Mouse (Mus musculus) hematopoietic stem cell, adult 5-6 weeks (primary cell): ENCODE measurements around the gene Apoh. TPM values are rescaled to one million over a fixed set of nuclear protein-coding genes. Genes with fewer than 3 reads are reported as not detected.
A peak's percentile ranks its signal among the peaks of the same experiment; 100 is the strongest.

Experiments
- ATAC-seq, 2 experiments: fragments of 125-278 bp in 1 of 2; replicated peaks in 1 of 2; 2 replicates each; pipeline ENCODE4 v1.8.0; 2016 to 2017; ENCODE audit warnings: inconsistent platforms in 2 of 2, mild to moderate bottlenecking in 2 of 2, moderate number of reproducible peaks in 2 of 2, low read depth in 1 of 2, moderate TSS enrichment in 1 of 2; ENCODE audit not compliant: low FRiP score in 2 of 2, poor library complexity in 2 of 2, severe bottlenecking in 2 of 2, insufficient read depth in 1 of 2, low TSS enrichment in 1 of 2
- total RNA-seq: library from RNA; stranded (forward); fragments of 172-1452, 232-1000 nt; gene quantifications from 2 replicates; pipeline ENCODE4 v1.2.3, GENCODE M21; 2017

Gene Apoh
- total RNA-seq, 1 experiment from 2014 or later = not detected

GRCm38 (mm10) chr11:108362965-108363364, 19.8 kb downstream of the Apoh start:
- no peak for ATAC-seq

DNA sequence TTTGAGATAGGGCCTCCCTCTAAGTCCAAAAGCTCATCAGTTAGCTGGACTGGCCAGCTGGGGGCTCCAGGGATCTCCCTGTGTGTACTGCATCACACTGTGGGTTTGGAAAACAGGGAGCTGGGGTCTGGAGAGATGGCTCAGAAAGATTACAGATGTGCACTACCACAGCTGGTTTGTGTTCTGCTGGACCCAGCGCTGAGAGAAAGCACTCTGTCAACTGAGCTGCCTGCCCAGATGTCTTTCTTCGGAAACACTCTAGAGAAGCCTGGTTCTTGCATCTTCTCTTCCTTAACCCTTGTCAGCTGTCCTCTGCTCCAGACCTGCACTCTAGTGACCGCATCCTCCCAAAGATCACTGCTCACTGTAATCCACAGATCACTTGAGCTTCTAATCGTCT, 20.8 kb downstream of the Apoh start:
- ATAC-seq = no peak

GRCm38 (mm10) chr11:108364945-108365589, 21.9 kb downstream of the Apoh start:
- ATAC-seq = no peak

GRCm38 (mm10) chr11:108365600-108365999, 22.4 kb downstream of the Apoh start:
- ATAC-seq = no peak

- ATAC-seq = peak; percentile 60 to 78
These were observed 23.9 kb downstream of the Apoh start for GRCm38 (mm10) chr11:108367046-108367445.

- ATAC-seq = no peak
These were observed 33.7 kb downstream of the Apoh start for GRCm38 (mm10) chr11:108376815-108377214.

- ATAC-seq = peak; percentile 84 to 90
These were observed 34.7 kb downstream of the Apoh start for GRCm38 (mm10) chr11:108377680-108378362.

DNA sequence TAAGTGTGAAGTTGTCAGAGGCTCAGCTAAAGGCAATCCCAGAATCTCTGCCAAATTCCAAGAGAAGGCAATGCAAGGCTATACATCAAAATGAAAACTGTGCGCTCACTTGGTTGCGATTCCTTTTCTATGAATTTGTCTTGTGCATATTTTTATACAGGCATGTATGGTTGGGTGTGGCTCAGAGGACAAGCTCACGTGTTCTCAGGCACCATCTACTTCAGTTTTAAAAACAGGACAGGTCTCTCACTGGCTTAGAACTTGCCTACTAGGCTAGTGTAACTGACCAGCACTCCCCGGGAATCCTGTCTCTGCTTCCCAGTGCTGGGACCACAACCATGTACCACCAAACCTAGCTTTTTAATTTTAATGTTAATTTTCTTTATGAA, 35.2 kb downstream of the Apoh start:
- ATAC-seq = no peak

- ATAC-seq = no peak
These were observed 39.5 kb downstream of the Apoh start for GRCm38 (mm10) chr11:108382664-108383063.

DNA sequence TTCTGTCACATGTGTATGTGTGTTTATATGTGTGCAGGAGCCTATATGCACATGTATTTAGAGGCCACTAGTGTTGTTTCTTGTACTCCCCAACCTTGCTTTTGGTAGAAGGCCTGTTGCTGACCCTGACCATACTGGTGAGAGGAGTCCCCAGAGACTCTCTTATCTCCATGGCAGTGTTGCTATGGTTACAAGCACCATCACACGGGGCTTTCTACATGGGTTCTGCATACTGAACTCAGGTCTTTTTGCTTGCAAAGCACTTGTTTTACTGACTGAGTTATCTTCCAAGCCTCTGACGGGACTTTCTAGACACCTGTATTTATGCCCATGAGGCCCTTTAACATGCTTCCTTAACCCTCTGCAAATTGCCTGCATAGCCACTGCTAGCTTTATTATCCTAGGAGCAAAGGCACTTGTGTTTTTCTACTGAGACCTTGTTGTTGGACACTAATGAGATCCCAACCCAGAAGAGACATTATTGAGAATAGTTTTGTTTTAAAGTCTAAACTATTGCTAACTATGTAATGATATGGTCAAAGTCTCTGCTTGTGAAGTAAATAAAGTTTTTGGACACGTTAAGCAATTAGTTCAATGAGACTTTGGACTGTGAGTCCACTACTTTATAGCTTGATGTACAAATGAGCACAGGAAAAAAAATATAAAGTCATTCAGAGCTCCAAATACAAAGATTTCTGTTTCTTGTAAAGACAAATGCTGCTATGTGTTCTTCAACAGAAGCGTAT, 41.9 kb downstream of the Apoh start:
- no peak for ATAC-seq

- ATAC-seq = no peak
These were observed 42.5 kb downstream of the Apoh start for GRCm38 (mm10) chr11:108385666-108386024.

DNA sequence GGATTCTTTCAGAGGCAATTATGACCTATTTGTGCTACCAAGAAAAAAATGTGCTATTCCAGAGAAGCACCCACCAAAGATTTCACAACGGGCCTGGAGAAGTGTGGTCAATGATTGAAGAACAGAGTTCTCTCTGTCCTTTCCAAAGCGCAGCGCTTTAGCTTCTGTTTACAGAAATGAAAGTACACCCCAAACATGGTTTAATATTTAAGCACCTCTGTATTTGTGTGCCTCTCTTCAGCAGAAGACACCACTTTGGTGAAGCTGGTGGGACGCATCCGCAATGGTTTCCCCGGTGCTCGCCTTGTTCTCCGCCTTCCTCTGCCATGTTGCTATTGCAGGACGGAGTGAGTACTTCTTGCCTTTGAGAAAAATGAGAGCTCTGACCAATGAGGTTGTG, 51.9 kb downstream of the Apoh start:
- ATAC-seq = no peak

GRCm38 (mm10) chr11:108396076-108396829, 53.1 kb downstream of the Apoh start:
- no peak for ATAC-seq

GRCm38 (mm10) chr11:108409876-108410644, 66.9 kb downstream of the Apoh start:
- ATAC-seq = no peak

- ATAC-seq = no peak
These were observed 73.2 kb downstream of the Apoh start for GRCm38 (mm10) chr11:108416360-108416759.

DNA sequence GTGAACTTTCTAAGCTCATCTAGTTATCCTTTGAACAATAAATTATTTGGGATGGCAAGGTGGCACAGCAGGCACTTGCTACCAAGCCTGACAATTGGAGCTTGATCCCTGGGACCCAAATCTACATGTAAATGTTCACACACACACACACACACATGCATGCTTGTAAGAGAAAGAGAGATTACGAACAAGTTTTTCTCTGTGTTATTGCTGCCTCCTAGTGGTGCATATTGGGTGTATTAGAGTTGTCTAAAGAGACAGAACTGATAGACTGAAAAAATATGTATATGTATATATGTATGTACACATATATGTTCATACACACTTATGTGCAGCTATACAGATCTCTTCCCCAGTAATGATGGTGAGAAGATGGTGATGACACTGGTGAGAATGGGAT, 75.4 kb downstream of the Apoh start:
- ATAC-seq = 0 out of 4 replicates have a peak, but pooled peaks have one; percentile 22 to 36

DNA sequence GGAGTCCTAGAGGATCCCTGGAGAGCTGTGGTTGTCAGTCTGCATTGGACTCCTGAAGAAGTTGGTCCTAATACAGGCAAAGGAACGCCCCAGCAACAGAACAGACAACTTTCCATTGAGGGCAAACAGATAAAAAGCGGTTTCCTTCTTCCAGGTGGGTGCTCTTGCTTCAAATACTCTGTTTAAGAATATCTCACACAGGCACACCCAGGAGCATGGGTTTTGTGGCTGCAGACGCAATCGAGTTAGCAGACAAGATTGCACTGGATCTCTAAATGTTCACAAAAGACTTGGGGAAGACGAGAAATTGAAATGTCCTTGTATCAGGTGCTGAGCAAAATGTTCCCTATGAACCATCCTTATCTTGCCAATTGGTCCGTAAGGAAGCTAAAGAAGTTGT, 76.1 kb downstream of the Apoh start:
- ATAC-seq = no peak
